In genomic region chr14:61688666-61689065, GRCm38 (mm10) we compare ENCODE assay signal across 8 mouse cellular contexts.
A peak's percentile ranks its signal among the peaks of the same experiment; 100 is the strongest.
DNase-seq lines count a peak whose midpoint lies in the region; ATAC-seq and TF ChIP-seq lines count a peak whose summit lies in the region.

No protein-coding gene starts in this region.

- 2% methylated on average over 9 of the region's 9 CpGs for WGBS in limb, embryonic 13.5 days

- peaks cover 53% of the 10 kb centered on the region for H3K4me1 ChIP-seq in limb, embryonic 13.5 days

- peak; percentile 38 for DNase-seq in gastrocnemius, adult 2 months
- no peak for DNase-seq in gastrocnemius, adult 18-20 months (ENCODE audit: low spot score)
- peak; percentile 40 for DNase-seq in thymus, postnatal 25 days
- no peak for DNase-seq in thymus, adult 18-20 months
- peak; percentile 7 for DNase-seq in yolk sac, embryonic 10.5 days (ENCODE audit: low spot score)
- DNase-seq in cerebellum, adult 9-10 months, result no peak
- no peak for DNase-seq in T-cell, adult 2 months (ENCODE audit: low spot score)

- H3K9me3 ChIP-seq in limb, embryonic 13.5 days, result no peaks in the 10 kb centered on the region

- TF ChIP-seq CTCF in gastrocnemius, adult 2 months (IDR thresholded peaks at IDR 0.05), result no peak

- peak overlapping the region; percentile 81 for H3K4me3 ChIP-seq in gastrocnemius, adult 2 months
- peak overlapping the region; percentile 38 for H3K4me3 ChIP-seq in limb, embryonic 13.5 days

- intact Hi-C loops in gastrocnemius, adult 2 months (cut with DNase I), result loop anchor here (10.0 kb wide), 1 partner anchor 356 kb away; no protein-coding TSS in a partner anchor

- H3K4me2 ChIP-seq in limb, embryonic 13.5 days (replicated peaks), result peak overlapping the region; percentile 66

- no peak for ATAC-seq in limb, embryonic 13.5 days (ENCODE audit: low FRiP score, low read depth)

- H3K27ac ChIP-seq in gastrocnemius, adult 2 months, result peak overlapping the region; percentile 100
- no peak overlapping the region for H3K27ac ChIP-seq in limb, embryonic 13.5 days

- no peak overlapping the region for H3K9ac ChIP-seq in limb, embryonic 13.5 days

- no peaks in the 10 kb centered on the region for H3K36me3 ChIP-seq in limb, embryonic 13.5 days

- peaks cover 56% of the 10 kb centered on the region for H3K27me3 ChIP-seq in limb, embryonic 13.5 days

Comparison
In these comparisons a context has a peak if more than half of its experiments do, and no peak if none do; other contexts are left out.
1. DNase-seq: peak in gastrocnemius, adult 2 months (single experiment), thymus, postnatal 25 days (single experiment) and yolk sac, embryonic 10.5 days (single experiment); none in gastrocnemius, adult 18-20 months (single experiment), thymus, adult 18-20 months (0 of 2), cerebellum, adult 9-10 months (single experiment) and T-cell, adult 2 months (single experiment).